Mouse (Mus musculus) kidney, adult 2 months (tissue): ENCODE measurements at regions not wholly inside any gene's neighbourhood (a gene's known extent, or its start where the extent isn't known, plus 50 kb on each side); places are given as distances from the start of the nearest gene placed in this dataset.

Experiments
- CTCF ChIP-seq: fragments of 200-500 bp; conservative IDR thresholded peaks from 2 replicates; pipeline ENCODE4 v1.5.1; 2011; ENCODE audit warnings: low read depth, mild to moderate bottlenecking, control low read depth, low read length, moderate library complexity, mixed read lengths; ENCODE audit not compliant: insufficient read depth, insufficient read length
- POLR2A ChIP-seq: fragments of 200-500 bp; IDR thresholded peaks from one replicate; pipeline ENCODE4 v1.6.1; 2011; ENCODE audit warnings: low read depth, low read length, control low read depth

GRCm38 (mm10) chr5:43461987-43462715 lies 53.2 kb upstream of the C1qtnf7 start:
- TF ChIP-seq POLR2A (no peak), CTCF (no peak)
